Mouse (Mus musculus): ENCODE data around the gene Ptprt. TPM values are rescaled to one million over a fixed set of nuclear protein-coding genes. Genes with fewer than 3 reads are reported as not detected.

Ptprt gene
- polyA plus RNA-seq, 1 experiment = 1.1 TPM

- Histone ChIP-seq H3K27me3 (ENCODE audit: control insufficient read depth, insufficient read depth, low read length) (no peaks in the 10 kb centered on the region), H3K27ac (ENCODE audit: control insufficient read depth, insufficient read depth, low read length) (no peak overlapping the region), H3K4me3 (ENCODE audit: control insufficient read depth, insufficient read depth, low read length) (no peak overlapping the region), H3K36me3 (ENCODE audit: control insufficient read depth, insufficient read depth, low read length) (no peaks in the 10 kb centered on the region), H3K4me1 (replicated peaks; ENCODE audit: control insufficient read depth, insufficient read depth, low read length) (no peaks in the 10 kb centered on the region)
- TF ChIP-seq POLR2A (IDR thresholded peaks at IDR 0.05; ENCODE audit: control insufficient read depth, extremely low read depth, insufficient read depth, low read length, poor library complexity) = no peak
- no peak for TF ChIP-seq CTCF (IDR thresholded peaks at IDR 0.05; ENCODE audit: borderline replicate concordance, control insufficient read depth, extremely low read depth, insufficient read depth, low read length, poor library complexity)
- WGBS = 23% methylated on average over 13 of the region's 13 CpGs
- no peak for DNase-seq
Observed at GRCm38 (mm10) chr2:161499097-161499899, 1161.6 kb downstream of the Ptprt start.

DNA sequence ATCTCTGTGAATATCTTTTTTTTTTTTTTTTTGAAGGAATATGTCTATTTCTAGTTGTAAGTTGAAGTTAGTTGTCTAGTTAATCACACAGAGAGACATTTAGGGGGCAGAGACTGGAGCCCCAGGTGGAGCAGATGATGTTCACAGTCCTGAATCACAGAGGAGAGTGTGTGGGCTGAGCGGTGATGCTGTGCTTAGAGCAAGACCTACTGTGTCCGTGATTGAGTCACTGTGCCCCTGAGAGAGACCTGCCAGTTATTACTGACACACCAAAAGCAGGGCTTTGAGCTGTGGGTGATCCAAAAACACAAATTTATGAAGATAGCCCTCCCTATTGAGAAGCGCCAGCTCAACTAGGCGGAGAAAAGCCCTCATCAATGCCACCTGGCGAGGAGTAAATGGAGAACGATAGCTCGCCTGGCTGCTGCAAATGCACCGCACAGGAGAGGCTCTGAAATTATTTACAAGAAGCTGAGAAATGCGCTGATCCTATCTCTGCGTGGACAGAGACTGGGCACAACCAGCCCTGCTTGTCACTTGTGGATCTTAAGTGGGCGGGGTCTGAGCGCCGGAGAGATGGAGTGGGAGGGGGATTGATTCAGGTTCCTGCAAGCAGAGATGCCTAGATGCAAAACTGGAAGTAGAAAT is 1162.4 kb downstream of the Ptprt start:
- Histone ChIP-seq H3K36me3 (ENCODE audit: control insufficient read depth, insufficient read depth, low read length) (no peaks in the 10 kb centered on the region), H3K27me3 (ENCODE audit: control insufficient read depth, insufficient read depth, low read length) (no peaks in the 10 kb centered on the region), H3K4me3 (ENCODE audit: control insufficient read depth, insufficient read depth, low read length) (no peak overlapping the region), H3K27ac (ENCODE audit: control insufficient read depth, insufficient read depth, low read length) (no peak overlapping the region), H3K4me1 (replicated peaks; ENCODE audit: control insufficient read depth, insufficient read depth, low read length) (no peaks in the 10 kb centered on the region)
- no peak for TF ChIP-seq POLR2A (IDR thresholded peaks at IDR 0.05; ENCODE audit: control insufficient read depth, extremely low read depth, insufficient read depth, low read length, poor library complexity)
- TF ChIP-seq CTCF (IDR thresholded peaks at IDR 0.05; ENCODE audit: borderline replicate concordance, control insufficient read depth, extremely low read depth, insufficient read depth, low read length, poor library complexity) = no peak
- DNase-seq = no peak
- WGBS = 30% methylated on average over 13 of the region's 13 CpGs

- TF ChIP-seq CTCF (IDR thresholded peaks at IDR 0.05; ENCODE audit: borderline replicate concordance, control insufficient read depth, extremely low read depth, insufficient read depth, low read length, poor library complexity) (no peak), POLR2A (IDR thresholded peaks at IDR 0.05; ENCODE audit: control insufficient read depth, extremely low read depth, insufficient read depth, low read length, poor library complexity) (no peak)
- no peak for DNase-seq
- no peaks in the 10 kb centered on the region for H3K27me3 ChIP-seq (ENCODE audit: control insufficient read depth, insufficient read depth, low read length)
- no peak overlapping the region for H3K27ac ChIP-seq (ENCODE audit: control insufficient read depth, insufficient read depth, low read length)
- WGBS = 84% methylated on average over 1 of the region's 1 CpGs
- no peaks in the 10 kb centered on the region for H3K4me1 ChIP-seq (replicated peaks; ENCODE audit: control insufficient read depth, insufficient read depth, low read length)
- H3K36me3 ChIP-seq (ENCODE audit: control insufficient read depth, insufficient read depth, low read length) = no peaks in the 10 kb centered on the region
- H3K4me3 ChIP-seq (ENCODE audit: control insufficient read depth, insufficient read depth, low read length) = no peak overlapping the region
Observed at GRCm38 (mm10) chr2:161481741-161482140, 1179.2 kb downstream of the Ptprt start.

DNA sequence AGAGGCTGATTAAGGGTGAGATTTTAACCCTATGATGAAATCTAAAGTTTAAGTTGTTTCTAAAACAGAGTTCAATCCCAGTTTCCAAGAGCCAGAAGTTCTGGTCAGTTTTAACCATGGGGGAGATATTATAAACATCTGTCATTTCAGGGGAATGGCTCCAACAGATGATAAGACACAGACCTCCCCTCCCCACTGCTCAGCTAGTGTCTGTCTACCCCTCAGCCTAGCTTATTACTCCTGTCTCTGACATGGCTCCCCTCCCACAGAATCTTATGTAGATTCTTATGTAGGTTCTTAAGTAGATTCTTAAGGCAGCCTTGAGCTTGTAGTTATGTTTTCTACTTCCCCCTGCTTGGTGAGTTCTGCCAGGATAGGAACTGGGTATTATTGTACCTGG is 1180.5 kb downstream of the Ptprt start:
- no peak for DNase-seq
- Histone ChIP-seq H3K27me3 (ENCODE audit: control insufficient read depth, insufficient read depth, low read length) (no peaks in the 10 kb centered on the region), H3K4me3 (ENCODE audit: control insufficient read depth, insufficient read depth, low read length) (no peak overlapping the region), H3K27ac (ENCODE audit: control insufficient read depth, insufficient read depth, low read length) (no peak overlapping the region), H3K36me3 (ENCODE audit: control insufficient read depth, insufficient read depth, low read length) (no peaks in the 10 kb centered on the region), H3K4me1 (replicated peaks; ENCODE audit: control insufficient read depth, insufficient read depth, low read length) (no peaks in the 10 kb centered on the region)
- TF ChIP-seq CTCF (IDR thresholded peaks at IDR 0.05; ENCODE audit: borderline replicate concordance, control insufficient read depth, extremely low read depth, insufficient read depth, low read length, poor library complexity) = no peak
- no peak for TF ChIP-seq POLR2A (IDR thresholded peaks at IDR 0.05; ENCODE audit: control insufficient read depth, extremely low read depth, insufficient read depth, low read length, poor library complexity)
